Mouse (Mus musculus): ENCODE data around the gene Mr1. TPM values are rescaled to one million over a fixed set of nuclear protein-coding genes. Genes with fewer than 3 reads are reported as not detected.

Gene Mr1
- polyA plus RNA-seq, 1 experiment: 1.1 TPM

- TF ChIP-seq FLI1 (IDR thresholded peaks at IDR 0.05; ENCODE audit: low read length) (no peak), GATA1 (IDR thresholded peaks at IDR 0.05; ENCODE audit: borderline replicate concordance, low read length) (no peak)
- H3K4me3 ChIP-seq (replicated peaks): peak overlapping the region; percentile 93
- H3K36me3 ChIP-seq (replicated peaks; ENCODE audit: low read length): no peaks in the 10 kb centered on the region
- peaks cover 5% of the 10 kb centered on the region for H3K27me3 ChIP-seq (replicated peaks)
- H3K9me3 ChIP-seq: no peaks in the 10 kb centered on the region
- peaks cover 69% of the 10 kb centered on the region for H3K4me1 ChIP-seq
These were observed 64.3 kb downstream of the Mr1 start for GRCm38 (mm10) chr1:155082158-155082964.

- Histone ChIP-seq H3K4me1 (peaks cover 54% of the 10 kb centered on the region), H3K36me3 (replicated peaks; ENCODE audit: low read length) (no peaks in the 10 kb centered on the region), H3K9me3 (no peaks in the 10 kb centered on the region), H3K4me3 (replicated peaks) (no peak overlapping the region), H3K27me3 (replicated peaks) (peaks cover 27% of the 10 kb centered on the region)
- TF ChIP-seq FLI1 (IDR thresholded peaks at IDR 0.05; ENCODE audit: low read length) (no peak), GATA1 (IDR thresholded peaks at IDR 0.05; ENCODE audit: borderline replicate concordance, low read length) (no peak)
These were observed 68.9 kb downstream of the Mr1 start for GRCm38 (mm10) chr1:155077675-155078074.

Other genes starting within 250 kb of the Mr1 start
- 33.6 and 49.8 TPM in 2 replicates for gene Ier5, start 47.2 kb downstream of the Mr1 start, polyA plus RNA-seq (2012; ENCODE audit: insufficient read depth, low replicate concordance)
- 110 and 143 TPM in 2 replicates for gene Stx6, start 11.9 kb upstream of the Mr1 start, polyA plus RNA-seq (2012; ENCODE audit: insufficient read depth, low replicate concordance)
- gene BC034090, start 97.6 kb upstream of the Mr1 start, polyA plus RNA-seq (2012; ENCODE audit: insufficient read depth, low replicate concordance): 3.3 and 4.7 TPM in 2 replicates